In genomic region chr1:193988970-193989904, GRCm38 (mm10) we compare ENCODE assay signal across 13 mouse cellular contexts.
DNase-seq lines count a peak whose midpoint lies in the region; ATAC-seq and TF ChIP-seq lines count a peak whose summit lies in the region.
"Had no signal": no experiment of that assay in that cellular context is flagged by ENCODE, and none has a peak within 500 bp of the region (broad histone marks: within the 10 kb centered on the region; RNA-seq: fewer than 3 reads in every experiment).

No protein-coding gene starts in this region.

- no peaks in the 10 kb centered on the region for H3K4me1 ChIP-seq in kidney, embryonic 14.5 days (ENCODE audit: control insufficient read depth, insufficient read depth, low read length)
- H3K4me1 ChIP-seq in kidney, adult 2 months (ENCODE audit: control insufficient read depth, insufficient read depth, low read length), result no peaks in the 10 kb centered on the region
- H3K4me1 ChIP-seq in forebrain, embryonic 12.5 days, result peaks cover 19% of the 10 kb centered on the region
- H3K4me1 ChIP-seq in limb, embryonic 13.5 days, result peaks cover 17% of the 10 kb centered on the region
- H3K4me1 ChIP-seq in midbrain, postnatal 0 days (ENCODE audit: insufficient read depth, low read length), result 0 out of 2 replicates have a peak, but pooled peaks cover 4% of the 10 kb centered on the region
- H3K4me1 ChIP-seq: heart, embryonic 12.5 days had no signal

- H3K9ac ChIP-seq in kidney, embryonic 14.5 days (ENCODE audit: low read depth, low read length), result no peak overlapping the region
- no peak overlapping the region for H3K9ac ChIP-seq in forebrain, embryonic 12.5 days
- no peak overlapping the region for H3K9ac ChIP-seq in limb, embryonic 13.5 days
- no peak overlapping the region for H3K9ac ChIP-seq in midbrain, postnatal 0 days (replicated peaks; ENCODE audit: low read length, poor library complexity, severe bottlenecking)
- H3K9ac ChIP-seq: heart, embryonic 12.5 days; limb, embryonic 15.5 days had no signal

- H3K4me3 ChIP-seq in kidney, embryonic 14.5 days (ENCODE audit: low read length), result peak overlapping the region; percentile 13
- H3K4me3 ChIP-seq in kidney, adult 2 months (ENCODE audit: insufficient read depth, low read depth, low read length), result no peak overlapping the region
- H3K4me3 ChIP-seq in forebrain, embryonic 12.5 days (replicated peaks), result peak overlapping the region; percentile 3; the same call in 1 of the 2 replicates
- no peak overlapping the region for H3K4me3 ChIP-seq in limb, embryonic 13.5 days
- peak overlapping the region; percentile 18; the same call in 1 of the 2 replicates for H3K4me3 ChIP-seq in midbrain, postnatal 0 days (ENCODE audit: low read depth, low read length)
- H3K4me3 ChIP-seq in layer of hippocampus, adult 2 months, result no peak overlapping the region
- H3K4me3 ChIP-seq: heart, embryonic 12.5 days; limb, embryonic 15.5 days had no signal

- H3K27ac ChIP-seq in kidney, embryonic 14.5 days (ENCODE audit: low read depth, low read length), result no peak overlapping the region
- H3K27ac ChIP-seq in kidney, adult 2 months (ENCODE audit: insufficient read depth, low read depth, low read length), result no peak overlapping the region
- H3K27ac ChIP-seq in forebrain, embryonic 12.5 days, result peak overlapping the region; percentile 67
- H3K27ac ChIP-seq in limb, embryonic 13.5 days, result no peak overlapping the region
- H3K27ac ChIP-seq in midbrain, postnatal 0 days (ENCODE audit: low read depth, low read length), result no peak overlapping the region
- no peak overlapping the region for H3K27ac ChIP-seq in layer of hippocampus, adult 2 months
- H3K27ac ChIP-seq: limb, embryonic 15.5 days had no signal

- H3K9me3 ChIP-seq in kidney, embryonic 14.5 days (ENCODE audit: control insufficient read depth, low read length), result no peaks in the 10 kb centered on the region
- no peaks in the 10 kb centered on the region for H3K9me3 ChIP-seq in forebrain, embryonic 12.5 days
- H3K9me3 ChIP-seq in limb, embryonic 13.5 days, result no peaks in the 10 kb centered on the region
- no peaks in the 10 kb centered on the region for H3K9me3 ChIP-seq in midbrain, postnatal 0 days (ENCODE audit: low read length)
- H3K9me3 ChIP-seq: heart, embryonic 12.5 days; limb, embryonic 15.5 days had no signal

- ATAC-seq in kidney, embryonic 14.5 days (ENCODE audit: low FRiP score, low TSS enrichment), result 0 out of 2 replicates have a peak, but pooled peaks have one; percentile 71
- peak; percentile 83 for ATAC-seq in forebrain, embryonic 12.5 days (ENCODE audit: low FRiP score)
- no peak for ATAC-seq in limb, embryonic 13.5 days (ENCODE audit: low FRiP score, low read depth)
- no peak for ATAC-seq in midbrain, postnatal 0 days (ENCODE audit: low FRiP score)
- ATAC-seq in erythroid progenitor cell, adult 5-6 weeks (replicated peaks; ENCODE audit: low FRiP score, poor library complexity, severe bottlenecking), result no peak

- no peak for DNase-seq in kidney, adult 2 months
- DNase-seq in midbrain, postnatal 0 days (ENCODE audit: low spot score), result peak; percentile 54
- DNase-seq in layer of hippocampus, adult 2 months (ENCODE audit: low spot score in 2 of 2), result no peak
- DNase-seq in cerebellum, postnatal 25 days, result no peak
- DNase-seq: cerebellum, adult 8-10 months; kidney, adult 18-20 months; right cerebral cortex, postnatal 25 days had no signal

- 16% methylated on average over 17 of the region's 17 CpGs for WGBS in kidney, embryonic 14.5 days
- 30% methylated on average over 17 of the region's 17 CpGs for WGBS in kidney, adult 2 months
- WGBS in forebrain, embryonic 12.5 days, result 16% methylated on average over 17 of the region's 17 CpGs
- 10% methylated on average over 17 of the region's 17 CpGs for WGBS in limb, embryonic 13.5 days
- 17% methylated on average over 17 of the region's 17 CpGs for WGBS in midbrain, postnatal 0 days

- no peak for TF ChIP-seq CTCF in kidney, adult 2 months (conservative IDR thresholded peaks at IDR 0.05; ENCODE audit: insufficient read depth, insufficient read length, low read depth, low read length)
- peak; percentile 21; the same call in 1 of the 2 replicates for TF ChIP-seq CTCF in midbrain, postnatal 0 days (IDR thresholded peaks at IDR 0.05)
- TF ChIP-seq CTCF in layer of hippocampus, adult 2 months (conservative IDR thresholded peaks at IDR 0.05), result no peak

- H3K36me3 ChIP-seq in kidney, embryonic 14.5 days (ENCODE audit: control insufficient read depth, insufficient read depth, low read length), result no peaks in the 10 kb centered on the region
- H3K36me3 ChIP-seq in kidney, adult 2 months (ENCODE audit: control insufficient read depth, insufficient read depth, low read length), result no peaks in the 10 kb centered on the region
- H3K36me3 ChIP-seq in forebrain, embryonic 12.5 days (replicated peaks), result no peaks in the 10 kb centered on the region
- H3K36me3 ChIP-seq in limb, embryonic 13.5 days, result no peaks in the 10 kb centered on the region
- no peaks in the 10 kb centered on the region for H3K36me3 ChIP-seq in midbrain, postnatal 0 days (ENCODE audit: insufficient read depth, low read length)
- H3K36me3 ChIP-seq: heart, embryonic 12.5 days; limb, embryonic 15.5 days had no signal

- peak overlapping the region; percentile 27; the same call in 1 of the 2 replicates for H3K4me2 ChIP-seq in kidney, embryonic 14.5 days (replicated peaks; ENCODE audit: low read depth, low read length)
- H3K4me2 ChIP-seq in forebrain, embryonic 12.5 days, result peak overlapping the region; percentile 28
- peak overlapping the region; percentile 32 for H3K4me2 ChIP-seq in limb, embryonic 13.5 days (replicated peaks)
- peak overlapping the region; percentile 40 for H3K4me2 ChIP-seq in midbrain, postnatal 0 days (ENCODE audit: low read depth, low read length, poor library complexity, severe bottlenecking)
- H3K4me2 ChIP-seq: heart, embryonic 12.5 days; limb, embryonic 15.5 days had no signal

- TF ChIP-seq POLR2A in kidney, adult 2 months (IDR thresholded peaks at IDR 0.05; ENCODE audit: low read depth, low read length), result no peak

- no peaks in the 10 kb centered on the region for H3K27me3 ChIP-seq in kidney, embryonic 14.5 days (ENCODE audit: control insufficient read depth, insufficient read depth, low read length)
- no peaks in the 10 kb centered on the region for H3K27me3 ChIP-seq in kidney, adult 2 months (replicated peaks; ENCODE audit: control insufficient read depth, insufficient read depth, low read length)
- no peaks in the 10 kb centered on the region for H3K27me3 ChIP-seq in forebrain, embryonic 12.5 days
- H3K27me3 ChIP-seq in limb, embryonic 13.5 days, result peaks cover 20% of the 10 kb centered on the region
- no peaks in the 10 kb centered on the region for H3K27me3 ChIP-seq in midbrain, postnatal 0 days (ENCODE audit: insufficient read depth, low read length)
- H3K27me3 ChIP-seq: heart, embryonic 12.5 days had no signal

Comparison
In these comparisons a context has a peak if more than half of its experiments do, and no peak if none do; other contexts are left out.
1. H3K4me3 ChIP-seq: peak in kidney, embryonic 14.5 days (single experiment), forebrain, embryonic 12.5 days (single experiment) and midbrain, postnatal 0 days (single experiment); none in kidney, adult 2 months (single experiment), limb, embryonic 13.5 days (single experiment) and layer of hippocampus, adult 2 months (single experiment).
2. ATAC-seq: peak in kidney, embryonic 14.5 days (single experiment) and forebrain, embryonic 12.5 days (single experiment); none in limb, embryonic 13.5 days (single experiment), midbrain, postnatal 0 days (single experiment) and erythroid progenitor cell, adult 5-6 weeks (single experiment).
3. Peak in every context shown above with its lines, with median percentiles within 50 percentile points of each other: H3K4me2 ChIP-seq.